Mouse (Mus musculus) lung, postnatal 14 days (tissue): ENCODE results near the gene Paqr9.
"Not testable (repeated sequence)": the region's sequence is repeated elsewhere in the genome, so short reads cannot be mapped to it uniquely, and the experiment has no call there.

Experiments
- DNase-seq: peaks from one replicate; pipeline ENCODE4 v3.0.0; 2021

Gene Paqr9

GRCm38 (mm10) chr9:95559059-95559935, at the start of gene Paqr9:
Paqr9 (plus strand) TSS chr9:95559657.
- DNase-seq = no peak

- no peak for DNase-seq
Observed at GRCm38 (mm10) chr9:95510693-95511404, 48.6 kb upstream of the Paqr9 start.

GRCm38 (mm10) chr9:95511472-95512330, 47.8 kb upstream of the Paqr9 start, which contains the start of gene U2surp:
U2surp (minus strand) TSS chr9:95511996.
- DNase-seq = peak; percentile 95

- DNase-seq = no peak
Observed at GRCm38 (mm10) chr9:95512331-95513030, 47.0 kb upstream of the Paqr9 start.

DNA sequence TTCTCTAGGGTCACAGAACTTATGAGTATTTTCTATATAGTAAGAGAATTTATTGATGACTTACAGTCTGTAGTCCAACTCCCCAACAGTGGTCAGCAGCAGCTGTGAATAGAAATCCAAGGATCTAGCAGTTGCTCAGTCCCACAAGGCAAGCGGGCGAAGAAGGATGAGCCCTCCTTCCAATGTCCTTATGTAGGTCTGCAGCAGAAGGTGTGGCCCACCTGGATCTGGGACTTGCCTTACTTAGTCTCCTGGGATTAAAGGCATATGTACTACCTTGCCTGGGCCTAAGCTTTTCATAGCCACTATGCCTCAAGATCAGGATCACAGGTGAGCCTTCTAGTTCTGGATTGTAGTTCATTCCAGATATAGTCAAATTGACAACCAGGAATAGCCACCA, 45.7 kb upstream of the Paqr9 start:
- DNase-seq = no peak

GRCm38 (mm10) chr9:95514361-95514760, 45.1 kb upstream of the Paqr9 start:
- not testable (repeated sequence) for DNase-seq

DNA sequence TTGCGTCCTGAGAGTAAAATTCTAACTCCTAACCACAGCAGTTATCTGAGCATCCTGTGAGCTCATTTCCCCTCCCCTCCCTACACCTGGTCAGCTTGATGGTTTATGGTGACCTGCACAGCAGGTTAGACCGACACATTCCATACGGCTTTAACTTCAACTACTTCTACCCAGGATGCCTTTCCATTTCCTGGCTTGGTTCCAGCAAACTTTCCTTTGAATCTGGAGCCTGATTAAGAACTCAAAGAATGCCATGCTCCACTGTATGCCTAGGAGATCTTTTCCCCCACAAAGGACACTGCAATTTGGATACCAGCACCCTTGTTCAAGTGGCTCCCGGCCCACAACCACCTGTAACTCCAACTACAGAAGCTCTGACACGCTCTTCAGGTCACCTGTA, 38.9 kb upstream of the Paqr9 start:
- DNase-seq = no peak

DNA sequence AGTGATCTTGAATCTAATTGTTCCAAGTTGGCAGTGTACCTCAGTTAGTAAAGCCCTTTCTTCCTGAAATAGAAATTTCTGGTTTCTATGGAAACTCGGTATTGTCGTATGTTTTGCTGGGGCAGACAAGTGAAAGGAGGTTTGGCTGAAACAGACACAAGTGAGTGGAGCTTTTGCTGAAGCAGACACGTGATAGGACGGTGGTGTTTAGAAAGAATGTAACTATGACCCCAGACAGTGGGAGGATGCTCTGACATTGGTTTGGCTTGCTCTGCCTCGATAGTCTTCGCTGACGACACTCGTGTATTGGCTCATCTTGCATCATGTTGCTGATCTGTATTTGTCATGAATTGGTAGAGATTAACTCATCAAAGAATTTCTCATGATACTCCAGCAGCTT, 38.4 kb upstream of the Paqr9 start:
- no peak for DNase-seq

- no peak for DNase-seq
Observed at GRCm38 (mm10) chr9:95521566-95521965, 37.9 kb upstream of the Paqr9 start.

DNA sequence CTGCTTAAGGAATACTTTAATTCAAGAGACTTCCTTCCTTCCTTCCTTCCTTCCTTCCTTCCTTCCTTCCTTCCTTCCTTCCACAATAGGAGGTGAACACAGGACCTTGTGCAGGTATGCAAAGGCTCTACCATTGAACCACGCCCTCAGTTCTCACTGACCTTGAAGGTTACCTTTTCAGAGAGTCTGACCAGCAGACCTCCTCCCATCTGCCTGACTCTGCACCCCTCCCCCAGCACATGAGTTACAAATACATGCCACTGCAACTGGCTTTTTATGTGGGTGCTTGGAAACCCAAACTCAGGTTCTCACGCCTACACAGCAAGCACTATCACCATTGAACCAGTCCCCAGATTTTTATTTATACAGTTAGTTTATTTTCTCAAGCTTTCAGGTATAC, 36.9 kb upstream of the Paqr9 start:
- DNase-seq = no peak

DNA sequence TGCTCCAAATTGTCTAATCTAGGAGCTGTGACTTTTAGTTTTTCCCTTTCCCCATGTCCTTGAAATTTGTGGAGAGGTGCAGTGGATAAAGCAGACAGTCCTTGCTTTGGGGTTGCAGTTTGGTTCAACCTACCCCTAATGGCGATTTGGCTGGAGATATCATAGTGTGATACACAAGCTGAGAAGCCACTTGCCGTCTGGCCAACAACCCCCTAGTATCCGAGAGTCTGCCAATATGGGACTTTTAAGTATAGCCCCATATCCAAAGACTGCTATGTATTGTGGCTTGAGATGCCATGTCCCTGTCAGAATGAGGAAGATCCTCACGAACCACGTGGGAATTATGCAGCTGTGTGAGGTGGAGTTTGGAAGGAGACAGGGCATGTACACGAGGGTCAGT, 34.1 kb upstream of the Paqr9 start:
- no peak for DNase-seq

- DNase-seq = peak; percentile 12
Observed at GRCm38 (mm10) chr9:95525961-95526360, 33.5 kb upstream of the Paqr9 start.

GRCm38 (mm10) chr9:95527676-95528075, 31.8 kb upstream of the Paqr9 start:
- no peak for DNase-seq

DNA sequence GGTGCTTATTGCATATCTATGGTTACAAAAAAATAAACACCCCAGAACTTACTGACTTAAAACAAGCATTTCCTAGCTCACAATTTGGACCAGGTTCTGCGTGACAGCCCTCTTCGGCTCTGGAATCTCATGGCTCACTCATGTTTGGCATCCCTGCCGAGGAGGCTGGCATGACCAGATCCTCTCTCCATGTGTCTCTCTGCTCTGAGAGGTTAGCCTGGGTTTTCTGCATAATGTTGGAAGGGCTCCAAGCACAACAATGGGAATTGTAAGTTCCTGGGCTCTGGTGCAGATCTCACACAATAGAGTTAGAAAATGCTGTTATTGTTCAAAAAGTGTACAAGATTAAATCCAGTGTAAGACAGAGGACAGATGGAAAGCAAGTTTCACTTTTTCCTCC, 28.3 kb upstream of the Paqr9 start:
- DNase-seq = no peak

GRCm38 (mm10) chr9:95533817-95534216, 25.6 kb upstream of the Paqr9 start:
- DNase-seq = no peak

DNA sequence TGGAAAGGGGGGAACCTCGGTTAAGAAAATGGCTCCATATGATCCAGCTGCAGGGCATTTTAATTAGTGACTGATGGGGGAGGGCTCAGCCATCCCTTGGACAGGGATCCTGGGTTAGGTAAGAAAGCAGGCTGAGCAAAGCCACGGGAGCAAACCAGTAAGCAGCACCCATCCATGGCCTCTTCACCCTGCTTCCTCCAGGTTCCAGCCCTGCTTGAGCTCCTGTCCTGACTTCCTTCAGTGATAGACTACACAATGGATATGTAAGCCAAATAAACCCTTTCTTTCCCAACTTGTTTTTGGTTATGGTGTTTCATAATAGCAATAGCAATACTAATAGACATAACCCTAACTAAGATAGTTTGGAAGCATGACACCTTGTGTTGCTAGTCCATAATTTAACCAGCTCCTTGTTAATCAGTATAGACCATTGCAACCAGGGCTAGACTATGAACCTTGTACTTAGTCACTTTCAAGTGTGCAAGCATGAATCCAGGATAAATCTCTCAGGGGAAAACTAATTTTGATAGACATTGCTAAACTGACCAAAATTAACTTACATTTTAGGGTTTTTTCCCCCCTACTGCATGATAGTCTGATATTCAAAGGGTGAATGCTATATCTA, 20.2 kb upstream of the Paqr9 start:
- DNase-seq = no peak

GRCm38 (mm10) chr9:95540487-95540886, 19.0 kb upstream of the Paqr9 start:
- DNase-seq = peak; percentile 52

- no peak for DNase-seq
Observed at GRCm38 (mm10) chr9:95541208-95541607, 18.2 kb upstream of the Paqr9 start.

- DNase-seq = no peak
Observed at GRCm38 (mm10) chr9:95541650-95542432, 17.6 kb upstream of the Paqr9 start.

DNA sequence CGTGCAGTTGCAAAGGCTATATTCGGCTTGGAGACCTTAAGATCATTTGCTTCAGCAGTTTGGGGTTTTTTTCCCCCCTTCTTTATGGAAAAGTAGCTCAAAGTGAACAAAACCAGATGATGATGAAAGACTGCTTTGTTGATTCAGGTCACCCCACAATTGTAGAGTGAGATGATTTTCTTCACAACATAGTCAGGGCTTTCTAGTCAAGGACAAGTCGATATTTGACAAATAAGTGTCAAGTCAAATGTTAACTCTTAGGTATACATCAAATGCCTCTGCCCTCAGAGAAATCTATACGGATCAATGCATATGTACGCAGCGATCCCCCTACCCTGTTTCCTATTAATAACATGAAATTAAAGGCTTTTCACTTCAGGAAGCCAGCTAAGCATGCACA, 17.0 kb upstream of the Paqr9 start:
- DNase-seq = no peak

GRCm38 (mm10) chr9:95544598-95544997, 14.9 kb upstream of the Paqr9 start:
- no peak for DNase-seq
